In genomic region chr4:57428317-57428716, GRCm38 (mm10) we compare ENCODE assay signal across 16 mouse cellular contexts. TPM values are rescaled to one million over a fixed set of nuclear protein-coding genes. Genes with fewer than 3 reads are reported as not detected.
"Had no signal": no experiment of that assay in that cellular context is flagged by ENCODE, and none has a peak within 500 bp of the region (broad histone marks: within the 10 kb centered on the region; RNA-seq: fewer than 3 reads in every experiment).

No protein-coding gene starts in this region.

- H3K9me3 ChIP-seq: kidney, embryonic 15.5 days; limb, embryonic 10.5 days; liver, embryonic 15.5 days; midbrain, embryonic 10.5 days; neural tube, embryonic 15.5 days had no signal

- H3K4me3 ChIP-seq: kidney, embryonic 15.5 days; limb, embryonic 10.5 days; liver, embryonic 15.5 days; midbrain, embryonic 10.5 days; myocyte; neural tube, embryonic 15.5 days had no signal

- DNase-seq: kidney, adult 2 months; kidney, postnatal 14 days; lung, embryonic 14.5 days; lung, postnatal 10 days; lung, postnatal 4 days; midbrain, embryonic 14.5 days; right cerebral cortex, postnatal 4 days; spleen, adult 18-20 months; thymus, postnatal 36 days had no signal

- H3K4me1 ChIP-seq: kidney, embryonic 15.5 days; liver, embryonic 15.5 days had no signal

- H3K27ac ChIP-seq: kidney, embryonic 15.5 days; limb, embryonic 10.5 days; liver, embryonic 15.5 days; midbrain, embryonic 10.5 days; neural tube, embryonic 15.5 days had no signal

- H3K36me3 ChIP-seq: kidney, embryonic 15.5 days; limb, embryonic 10.5 days; liver, embryonic 15.5 days; midbrain, embryonic 10.5 days; neural tube, embryonic 15.5 days had no signal

RNA-seq across cellular contexts. Expression of gene Palm2, which starts 5.7 kb away (rescaled TPM):
- total RNA-seq: megakaryocyte, adult 5-6 weeks had no signal
